Mouse (Mus musculus): ENCODE measurements around the gene Slc34a2. TPM values are rescaled to one million over a fixed set of nuclear protein-coding genes. Genes with fewer than 3 reads are reported as not detected.

The Slc34a2 gene
- total RNA-seq, 2 experiments from 2014 or later = 0.07 to 0.23 TPM

GRCm38 (mm10) chr5:53025276-53025973 lies 12.5 kb upstream of the Slc34a2 start:
- DNase-seq (ENCODE audit: low spot score in 2 of 2) = no peak

GRCm38 (mm10) chr5:53031346-53031745 lies 6.5 kb upstream of the Slc34a2 start:
- DNase-seq (ENCODE audit: low spot score in 2 of 2) = no peak

- DNase-seq (ENCODE audit: low spot score in 2 of 2) = no peak
Measured at GRCm38 (mm10) chr5:53042034-53042748, 4.3 kb downstream of the Slc34a2 start.

GRCm38 (mm10) chr5:53042771-53043371 lies 5.0 kb downstream of the Slc34a2 start:
- no peak for DNase-seq (ENCODE audit: low spot score in 2 of 2)

GRCm38 (mm10) chr5:53043716-53044115 lies 5.8 kb downstream of the Slc34a2 start:
- DNase-seq (ENCODE audit: low spot score in 2 of 2) = no peak

GRCm38 (mm10) chr5:53047951-53048350 lies 10.1 kb downstream of the Slc34a2 start:
- no peak for DNase-seq (ENCODE audit: low spot score in 2 of 2)

GRCm38 (mm10) chr5:53048599-53048998 lies 10.7 kb downstream of the Slc34a2 start:
- DNase-seq (ENCODE audit: low spot score in 2 of 2) = no peak

GRCm38 (mm10) chr5:53049046-53049445 lies 11.2 kb downstream of the Slc34a2 start:
- DNase-seq (ENCODE audit: low spot score in 2 of 2) = no peak

- DNase-seq (ENCODE audit: low spot score in 2 of 2) = no peak
Measured at GRCm38 (mm10) chr5:53050963-53051362, 13.1 kb downstream of the Slc34a2 start.

GRCm38 (mm10) chr5:53053246-53053645 lies 15.4 kb downstream of the Slc34a2 start:
- no peak for DNase-seq (ENCODE audit: low spot score in 2 of 2)

GRCm38 (mm10) chr5:53061532-53062130 lies 23.8 kb downstream of the Slc34a2 start:
- no peak for DNase-seq (ENCODE audit: low spot score in 2 of 2)

GRCm38 (mm10) chr5:53074553-53074952 lies 36.7 kb downstream of the Slc34a2 start:
- DNase-seq (ENCODE audit: low spot score in 2 of 2) = no peak

GRCm38 (mm10) chr5:53078453-53078852 lies 40.6 kb downstream of the Slc34a2 start:
- no peak for DNase-seq (ENCODE audit: low spot score in 2 of 2)

- no peak for DNase-seq (ENCODE audit: low spot score in 2 of 2)
Measured at GRCm38 (mm10) chr5:53087452-53087851, 49.6 kb downstream of the Slc34a2 start.

GRCm38 (mm10) chr5:53091331-53091730 lies 53.5 kb downstream of the Slc34a2 start:
- DNase-seq (ENCODE audit: low spot score in 2 of 2) = no peak

- DNase-seq (ENCODE audit: low spot score in 2 of 2) = no peak
Measured at GRCm38 (mm10) chr5:53101848-53102473, 64.1 kb downstream of the Slc34a2 start.

GRCm38 (mm10) chr5:53104177-53104855 lies 66.4 kb downstream of the Slc34a2 start:
- DNase-seq (ENCODE audit: low spot score in 2 of 2) = no peak

GRCm38 (mm10) chr5:53105716-53106115 lies 67.8 kb downstream of the Slc34a2 start:
- DNase-seq (ENCODE audit: low spot score in 2 of 2) = peak; percentile 29 to 33

GRCm38 (mm10) chr5:53106125-53106524 lies 68.2 kb downstream of the Slc34a2 start:
- no peak for DNase-seq (ENCODE audit: low spot score in 2 of 2)

- DNase-seq (ENCODE audit: low spot score in 2 of 2) = no peak
Measured at GRCm38 (mm10) chr5:53106731-53107130, 68.8 kb downstream of the Slc34a2 start.

- no peak for DNase-seq (ENCODE audit: low spot score in 2 of 2)
Measured at GRCm38 (mm10) chr5:53108026-53108425, 70.1 kb downstream of the Slc34a2 start.

All from left cerebral cortex, adult 18-20 months (tissue).